In the genomic region with DNA sequence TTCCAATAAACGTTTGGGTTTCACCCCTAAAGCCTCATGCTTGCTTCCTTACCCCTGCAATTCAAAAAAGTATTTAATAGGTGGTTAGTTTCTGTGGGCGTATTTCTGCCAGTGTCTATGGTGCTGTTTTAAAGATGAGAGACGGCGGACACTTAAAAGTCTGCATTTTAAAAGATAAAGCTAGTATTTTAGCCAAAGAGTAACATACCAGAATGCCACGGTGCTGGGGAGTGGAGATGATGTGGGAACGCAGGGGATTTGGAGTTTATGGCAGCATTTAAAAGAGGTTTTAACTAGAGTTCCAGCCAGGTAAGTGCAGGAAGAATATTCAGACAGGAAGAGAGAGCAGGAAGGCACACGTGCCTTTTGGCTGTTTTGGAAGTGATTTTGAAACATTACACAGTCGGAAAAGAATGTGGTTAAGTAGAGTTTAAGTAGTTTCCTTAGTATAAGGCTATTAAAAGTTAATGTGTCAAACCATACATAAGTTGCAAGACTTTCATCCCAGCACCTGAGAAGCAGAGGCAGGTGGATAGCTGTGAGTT, we compare ENCODE assay signal across 7 mouse cellular contexts. TPM values are rescaled to one million over a fixed set of nuclear protein-coding genes. Genes with fewer than 3 reads are reported as not detected.
DNase-seq lines count a peak whose midpoint lies in the region; ATAC-seq and TF ChIP-seq lines count a peak whose summit lies in the region.

No protein-coding gene starts in this region.

- H3K27me3 ChIP-seq in thymus, adult 2 months (ENCODE audit: control insufficient read depth, insufficient read depth, low read length) = no peaks in the 10 kb centered on the region
- no peaks in the 10 kb centered on the region for H3K27me3 ChIP-seq in forebrain, embryonic 14.5 days (replicated peaks; ENCODE audit: control insufficient read depth, insufficient read depth, low read length)
- H3K27me3 ChIP-seq in liver, embryonic 12.5 days (replicated peaks) = no peaks in the 10 kb centered on the region

- no peak for TF ChIP-seq CTCF in thymus, adult 2 months (IDR thresholded peaks at IDR 0.05; ENCODE audit: borderline replicate concordance, control insufficient read depth, extremely low read depth, insufficient read depth, low read length, poor library complexity)

- peak; percentile 3 for DNase-seq in thymus, postnatal 25 days
- DNase-seq in thymus, adult 2 months = no peak
- DNase-seq in forebrain, embryonic 14.5 days (ENCODE audit: low spot score) = no peak
- DNase-seq in Muller cell, postnatal 12 days (ENCODE audit: inconsistent ontology term) = no peak
- no peak for DNase-seq in embryo, embryonic 11 days

- ATAC-seq in forebrain, embryonic 14.5 days = no peak
- ATAC-seq in liver, embryonic 12.5 days = no peak
- ATAC-seq in frontal cortex, adult (ENCODE audit: low TSS enrichment) = no peak

- TF ChIP-seq POLR2A in thymus, adult 2 months (IDR thresholded peaks at IDR 0.05; ENCODE audit: control insufficient read depth, extremely low read depth, insufficient read depth, low read length, poor library complexity) = no peak

- 3% methylated on average over 8 of the region's 8 CpGs for WGBS in thymus, adult 2 months
- WGBS in forebrain, embryonic 14.5 days = 11% methylated on average over 8 of the region's 8 CpGs
- WGBS in liver, embryonic 12.5 days (ENCODE audit: insufficient replicate concordance) = 5% methylated on average over 8 of the region's 8 CpGs

- peak overlapping the region; percentile 74 for H3K4me2 ChIP-seq in forebrain, embryonic 14.5 days (ENCODE audit: low read length)
- peak overlapping the region; percentile 82 for H3K4me2 ChIP-seq in liver, embryonic 12.5 days

- no peak overlapping the region for H3K27ac ChIP-seq in thymus, adult 2 months (ENCODE audit: control insufficient read depth, insufficient read depth, low read length)
- H3K27ac ChIP-seq in forebrain, embryonic 14.5 days (ENCODE audit: low read depth, low read length) = no peak overlapping the region
- H3K27ac ChIP-seq in liver, embryonic 12.5 days = peak overlapping the region; percentile 90

- peaks cover 7% of the 10 kb centered on the region for H3K4me1 ChIP-seq in thymus, adult 2 months (replicated peaks; ENCODE audit: control insufficient read depth, insufficient read depth, low read length)
- H3K4me1 ChIP-seq in forebrain, embryonic 14.5 days (ENCODE audit: control insufficient read depth, insufficient read depth, low read length) = peaks cover 12% of the 10 kb centered on the region
- H3K4me1 ChIP-seq in liver, embryonic 12.5 days = peaks cover 40% of the 10 kb centered on the region

- H3K9ac ChIP-seq in forebrain, embryonic 14.5 days (ENCODE audit: low read length) = peak overlapping the region; percentile 72
- peak overlapping the region; percentile 85 for H3K9ac ChIP-seq in liver, embryonic 12.5 days

- H3K4me3 ChIP-seq in thymus, adult 2 months (ENCODE audit: control insufficient read depth, insufficient read depth, low read length) = no peak overlapping the region
- peak overlapping the region; percentile 73 for H3K4me3 ChIP-seq in forebrain, embryonic 14.5 days (ENCODE audit: low read depth, low read length)
- H3K4me3 ChIP-seq in liver, embryonic 12.5 days = peak overlapping the region; percentile 77

- H3K9me3 ChIP-seq in forebrain, embryonic 14.5 days (replicated peaks; ENCODE audit: control insufficient read depth, low read length) = no peaks in the 10 kb centered on the region
- no peaks in the 10 kb centered on the region for H3K9me3 ChIP-seq in liver, embryonic 12.5 days (replicated peaks)

- H3K36me3 ChIP-seq in thymus, adult 2 months (ENCODE audit: control insufficient read depth, insufficient read depth, low read length) = peaks cover 19% of the 10 kb centered on the region
- peaks cover 28% of the 10 kb centered on the region for H3K36me3 ChIP-seq in forebrain, embryonic 14.5 days (ENCODE audit: control insufficient read depth, insufficient read depth, low read length)
- peaks cover 36% of the 10 kb centered on the region for H3K36me3 ChIP-seq in liver, embryonic 12.5 days

RNA-seq across cellular contexts. Expression of a gene that starts 1.1 kb away (rescaled TPM):
- polyA plus RNA-seq in thymus, adult 2 months (2012; rRNA removed) = 1,277 and 1,802 TPM in 2 replicates
- 143 and 176 TPM in 2 replicates for polyA plus RNA-seq in forebrain, embryonic 14.5 days (2014; fragmentation: Nextera tagmentation; extraction: Ambion mirVana)
- polyA plus RNA-seq in liver, embryonic 12.5 days (2016; fragmentation: Nextera tagmentation; extraction: Ambion mirVana) = 192 and 199 TPM in 2 replicates

RNA-seq across cellular contexts. Expression of a gene that starts 8.7 kb away (rescaled TPM):
- 1.4 and 1.8 TPM in 2 replicates for polyA plus RNA-seq in thymus, adult 2 months (2012; rRNA removed)
- 19.5 and 22.2 TPM in 2 replicates for polyA plus RNA-seq in forebrain, embryonic 14.5 days (2014; fragmentation: Nextera tagmentation; extraction: Ambion mirVana)
- 2.6 and 3.4 TPM in 2 replicates for polyA plus RNA-seq in liver, embryonic 12.5 days (2016; fragmentation: Nextera tagmentation; extraction: Ambion mirVana)
